In the genomic region with DNA sequence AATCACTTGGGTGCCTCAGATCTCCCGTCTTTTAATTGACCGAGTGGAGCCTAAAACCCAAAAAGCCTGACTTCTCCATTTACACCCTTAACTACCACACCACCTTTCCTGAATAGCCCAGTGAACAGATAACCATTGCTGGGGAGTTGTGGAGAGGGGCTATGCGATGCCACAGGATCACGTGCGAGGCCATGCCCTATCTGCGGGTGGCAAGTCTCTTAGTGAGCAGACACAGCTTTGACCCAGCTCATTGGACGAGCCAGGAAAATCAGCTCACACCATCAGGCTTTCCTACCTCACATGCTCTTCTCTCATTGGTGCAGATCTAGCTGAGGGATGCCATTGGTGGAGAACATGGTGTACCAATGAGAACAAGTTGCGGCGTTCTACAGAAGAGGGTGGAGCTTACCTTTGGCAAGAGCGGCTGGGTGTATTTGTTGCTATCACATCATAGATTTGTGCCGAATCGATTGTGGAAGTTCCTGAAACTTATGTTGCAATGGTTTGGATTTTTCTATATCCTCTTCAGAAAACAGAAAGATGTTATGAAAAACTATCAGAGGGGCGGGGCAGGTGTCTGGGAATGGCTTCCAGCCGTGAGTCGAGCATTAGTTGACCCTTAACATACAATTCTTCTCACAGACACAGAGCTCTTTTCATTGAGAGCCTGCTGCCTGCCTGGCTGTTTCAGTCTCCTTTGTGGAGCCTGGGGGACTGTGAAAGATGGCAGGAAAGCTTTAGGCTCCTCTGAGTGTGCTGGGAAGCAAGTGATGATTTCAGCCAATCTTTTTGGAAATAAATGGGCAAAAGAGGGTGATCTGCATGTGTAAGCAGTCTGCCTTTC, we compare ENCODE assay signal across 13 mouse cellular contexts. TPM values are rescaled to one million over a fixed set of nuclear protein-coding genes. Genes with fewer than 3 reads are reported as not detected.
DNase-seq lines count a peak whose midpoint lies in the region; ATAC-seq lines count a peak whose summit lies in the region.
"Had no signal": no experiment of that assay in that cellular context is flagged by ENCODE, and none has a peak within 500 bp of the region (broad histone marks: within the 10 kb centered on the region; RNA-seq: fewer than 3 reads in every experiment).

No protein-coding gene starts in this region.

- peaks cover 20% of the 10 kb centered on the region for H3K36me3 ChIP-seq in heart, embryonic 13.5 days
- H3K36me3 ChIP-seq in heart, embryonic 10.5 days, result no peaks in the 10 kb centered on the region; the same call in 1 of the 2 replicates
- H3K36me3 ChIP-seq in midbrain, embryonic 14.5 days (ENCODE audit: control insufficient read depth, insufficient read depth, low read length), result no peaks in the 10 kb centered on the region
- H3K36me3 ChIP-seq in midbrain, embryonic 16.5 days (ENCODE audit: control insufficient read depth, insufficient read depth, low read length), result no peaks in the 10 kb centered on the region
- no peaks in the 10 kb centered on the region for H3K36me3 ChIP-seq in neural tube, embryonic 15.5 days
- H3K36me3 ChIP-seq: embryonic facial prominence, embryonic 15.5 days had no signal

- peak overlapping the region; percentile 33; the same call in 1 of the 2 replicates for H3K27ac ChIP-seq in heart, embryonic 13.5 days (replicated peaks)
- no peak overlapping the region for H3K27ac ChIP-seq in heart, embryonic 10.5 days
- H3K27ac ChIP-seq in midbrain, embryonic 14.5 days (replicated peaks; ENCODE audit: low read depth, low read length), result no peak overlapping the region
- no peak overlapping the region for H3K27ac ChIP-seq in midbrain, embryonic 16.5 days (ENCODE audit: low read length)
- H3K27ac ChIP-seq in neural tube, embryonic 15.5 days (replicated peaks), result peak overlapping the region; percentile 62
- H3K27ac ChIP-seq: embryonic facial prominence, embryonic 15.5 days had no signal

- H3K4me2 ChIP-seq in heart, embryonic 13.5 days, result no peak overlapping the region
- no peak overlapping the region for H3K4me2 ChIP-seq in midbrain, embryonic 14.5 days (ENCODE audit: low read length)
- no peak overlapping the region for H3K4me2 ChIP-seq in midbrain, embryonic 16.5 days (ENCODE audit: low read length)
- no peak overlapping the region for H3K4me2 ChIP-seq in neural tube, embryonic 15.5 days
- H3K4me2 ChIP-seq: embryonic facial prominence, embryonic 15.5 days; liver, embryonic 11.5 days had no signal

- 0 out of 2 replicates have a peak, but pooled peaks cover 9% of the 10 kb centered on the region for H3K27me3 ChIP-seq in heart, embryonic 13.5 days (replicated peaks)
- peaks cover 5% of the 10 kb centered on the region; the same call in 1 of the 2 replicates for H3K27me3 ChIP-seq in heart, embryonic 10.5 days (ENCODE audit: insufficient read depth, poor library complexity, severe bottlenecking)
- peaks cover 4% of the 10 kb centered on the region; the same call in 1 of the 2 replicates for H3K27me3 ChIP-seq in midbrain, embryonic 14.5 days (ENCODE audit: control insufficient read depth, insufficient read depth, low read length)
- H3K27me3 ChIP-seq in midbrain, embryonic 16.5 days (ENCODE audit: control insufficient read depth, insufficient read depth, low read depth, low read length), result peaks cover 11% of the 10 kb centered on the region; the same call in 1 of the 2 replicates
- no peaks in the 10 kb centered on the region for H3K27me3 ChIP-seq in neural tube, embryonic 15.5 days (replicated peaks)
- H3K27me3 ChIP-seq: embryonic facial prominence, embryonic 15.5 days had no signal

- peaks cover 68% of the 10 kb centered on the region for H3K4me1 ChIP-seq in heart, embryonic 13.5 days
- H3K4me1 ChIP-seq in heart, embryonic 10.5 days, result peaks cover 44% of the 10 kb centered on the region
- no peaks in the 10 kb centered on the region for H3K4me1 ChIP-seq in midbrain, embryonic 14.5 days (ENCODE audit: control insufficient read depth, insufficient read depth, low read length)
- no peaks in the 10 kb centered on the region for H3K4me1 ChIP-seq in midbrain, embryonic 16.5 days (ENCODE audit: control insufficient read depth, insufficient read depth, low read length)
- H3K4me1 ChIP-seq in neural tube, embryonic 15.5 days, result peaks cover 10% of the 10 kb centered on the region
- H3K4me1 ChIP-seq: embryonic facial prominence, embryonic 15.5 days had no signal

- DNase-seq in heart, embryonic 10.5 days (ENCODE audit: low spot score), result no peak
- peak; percentile 38 for DNase-seq in midbrain, embryonic 14.5 days
- no peak for DNase-seq in spleen, postnatal 14 days (ENCODE audit: low spot score in 2 of 2)
- no peak for DNase-seq in urinary bladder, postnatal 10 days (ENCODE audit: low spot score)
- DNase-seq: B cell, adult 2 months; cerebellum, adult 9-11 months; kidney, adult 11 months had no signal

- H3K4me3 ChIP-seq in heart, embryonic 13.5 days, result no peak overlapping the region
- H3K4me3 ChIP-seq in heart, embryonic 10.5 days, result no peak overlapping the region
- no peak overlapping the region for H3K4me3 ChIP-seq in midbrain, embryonic 14.5 days (replicated peaks; ENCODE audit: low read depth, low read length)
- no peak overlapping the region for H3K4me3 ChIP-seq in midbrain, embryonic 16.5 days (ENCODE audit: low read depth, low read length)
- H3K4me3 ChIP-seq in neural tube, embryonic 15.5 days (replicated peaks), result no peak overlapping the region
- H3K4me3 ChIP-seq: embryonic facial prominence, embryonic 15.5 days had no signal

- H3K9ac ChIP-seq in heart, embryonic 13.5 days, result no peak overlapping the region
- H3K9ac ChIP-seq in midbrain, embryonic 14.5 days (replicated peaks; ENCODE audit: low read length), result no peak overlapping the region
- H3K9ac ChIP-seq in midbrain, embryonic 16.5 days (ENCODE audit: low read depth, low read length), result no peak overlapping the region
- no peak overlapping the region for H3K9ac ChIP-seq in neural tube, embryonic 15.5 days (replicated peaks)
- H3K9ac ChIP-seq: embryonic facial prominence, embryonic 15.5 days had no signal

- ATAC-seq in heart, embryonic 13.5 days (ENCODE audit: extremely low read depth, insufficient number of reproducible peaks, low FRiP score, low TSS enrichment), result no peak
- no peak for ATAC-seq in midbrain, embryonic 14.5 days (ENCODE audit: low FRiP score, low TSS enrichment)
- no peak for ATAC-seq in midbrain, embryonic 16.5 days
- ATAC-seq in granulocyte monocyte progenitor cell, adult 5-6 weeks (replicated peaks; ENCODE audit: poor library complexity, severe bottlenecking), result peak; percentile 38; the same call in 1 of the 2 replicates
- ATAC-seq in neural tube, embryonic 15.5 days (ENCODE audit: low FRiP score), result peak; percentile 52; the same call in 1 of the 2 replicates

- 81% methylated on average over 15 of the region's 15 CpGs for WGBS in heart, embryonic 13.5 days
- WGBS in heart, embryonic 10.5 days, result 87% methylated on average over 15 of the region's 15 CpGs
- 75% methylated on average over 15 of the region's 15 CpGs for WGBS in midbrain, embryonic 14.5 days
- 74% methylated on average over 15 of the region's 15 CpGs for WGBS in midbrain, embryonic 16.5 days
- WGBS in neural tube, embryonic 15.5 days, result 68% methylated on average over 15 of the region's 15 CpGs

- H3K9me3 ChIP-seq in heart, embryonic 13.5 days, result no peaks in the 10 kb centered on the region
- H3K9me3 ChIP-seq in heart, embryonic 10.5 days, result no peaks in the 10 kb centered on the region
- no peaks in the 10 kb centered on the region for H3K9me3 ChIP-seq in midbrain, embryonic 14.5 days (ENCODE audit: control insufficient read depth, low read length)
- H3K9me3 ChIP-seq in midbrain, embryonic 16.5 days (replicated peaks; ENCODE audit: control insufficient read depth, low read length, poor library complexity, severe bottlenecking), result no peaks in the 10 kb centered on the region
- H3K9me3 ChIP-seq in neural tube, embryonic 15.5 days (replicated peaks), result no peaks in the 10 kb centered on the region
- H3K9me3 ChIP-seq: embryonic facial prominence, embryonic 15.5 days had no signal

RNA-seq across cellular contexts. Expression of a gene that starts 12.2 kb away (rescaled TPM):
- polyA plus RNA-seq in heart, embryonic 13.5 days (2015; fragmentation: Nextera tagmentation; extraction: Ambion mirVana), result 12.6 and 16.4 TPM in 2 replicates
- 6.7 and 11.5 TPM in 2 replicates for polyA plus RNA-seq in heart, embryonic 10.5 days (2016; fragmentation: Nextera tagmentation; extraction: Ambion mirVana)
- 0.82 and 0.93 TPM in 2 replicates for polyA plus RNA-seq in midbrain, embryonic 14.5 days (2014; fragmentation: Nextera tagmentation; extraction: Ambion mirVana)
- 0.78 and 0.88 TPM in 2 replicates for polyA plus RNA-seq in midbrain, embryonic 16.5 days (2015; fragmentation: Nextera tagmentation; extraction: Ambion mirVana)
- 4.8 and 5.4 TPM in 2 replicates for total RNA-seq in granulocyte monocyte progenitor cell, adult 5-6 weeks (2014; fragmentation: Nextera tagmentation)
- total RNA-seq in granulocyte monocyte progenitor cell, adult 5-6 weeks (2017), result 1.9 and 3.7 TPM in 2 replicates
- polyA plus RNA-seq in neural tube, embryonic 15.5 days (2015; fragmentation: Nextera tagmentation; extraction: Ambion mirVana), result 10.9 and 12.2 TPM in 2 replicates

Comparison
In these comparisons a context has a peak if more than half of its experiments do, and no peak if none do; other contexts are left out.
1. H3K27ac ChIP-seq: peak in heart, embryonic 13.5 days (single experiment) and neural tube, embryonic 15.5 days (single experiment); none in heart, embryonic 10.5 days (single experiment), midbrain, embryonic 14.5 days (single experiment) and midbrain, embryonic 16.5 days (single experiment).
2. ATAC-seq: peak in granulocyte monocyte progenitor cell, adult 5-6 weeks (single experiment) and neural tube, embryonic 15.5 days (single experiment); none in heart, embryonic 13.5 days (single experiment), midbrain, embryonic 14.5 days (single experiment) and midbrain, embryonic 16.5 days (single experiment).